8 mouse cellular contexts compared by ENCODE assay signal in the genomic region with DNA sequence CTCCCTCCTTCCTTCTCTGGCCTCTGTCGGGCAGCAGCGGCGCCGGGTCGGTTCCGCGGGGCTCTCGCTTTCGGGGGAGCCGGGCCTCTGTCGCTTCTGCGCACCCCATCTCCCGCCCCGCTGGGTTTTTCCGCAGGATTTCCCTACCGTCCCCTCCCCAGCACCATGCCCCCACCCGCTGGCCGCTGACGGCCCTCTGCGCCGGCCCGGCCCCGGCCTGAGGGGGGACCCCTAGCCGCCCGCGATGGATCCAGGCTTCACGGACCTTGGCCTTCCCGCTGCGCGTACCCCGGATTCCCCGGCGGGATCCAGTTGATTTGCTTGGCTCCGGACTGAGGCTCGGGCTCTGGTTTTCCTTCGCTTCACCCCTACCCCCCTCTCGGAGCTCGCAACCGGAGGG. TPM values are rescaled to one million over a fixed set of nuclear protein-coding genes. Genes with fewer than 3 reads are reported as not detected.
DNase-seq lines count a peak whose midpoint lies in the region; ATAC-seq and TF ChIP-seq lines count a peak whose summit lies in the region.
"Had no signal": no experiment of that assay in that cellular context is flagged by ENCODE, and none has a peak within 500 bp of the region (broad histone marks: within the 10 kb centered on the region; RNA-seq: fewer than 3 reads in every experiment).

No protein-coding gene starts in this region.

- 2% methylated on average over 37 of the region's 39 CpGs for whole genome bisulfite sequencing in lung, embryonic 15.5 days
- under 1% methylated on average over 32 of the region's 39 CpGs for WGBS in forebrain, embryonic 12.5 days
- WGBS in intestine, postnatal 0 days: under 1% methylated on average over 39 of the region's 39 CpGs
- WGBS in neural tube, embryonic 13.5 days: under 1% methylated on average over 39 of the region's 39 CpGs

- no peak overlapping the region for H3K27ac ChIP-seq in lung, embryonic 15.5 days
- peak overlapping the region; percentile 88 for H3K27ac ChIP-seq in forebrain, embryonic 12.5 days
- H3K27ac ChIP-seq in intestine, postnatal 0 days (ENCODE audit: low read depth, low read length): no peak overlapping the region
- H3K27ac ChIP-seq in neural tube, embryonic 13.5 days (replicated peaks): peak overlapping the region; percentile 97
- H3K27ac ChIP-seq: macrophage had no signal

- H3K4me3 ChIP-seq in lung, embryonic 15.5 days: peak overlapping the region; percentile 41
- peak overlapping the region; percentile 83 for H3K4me3 ChIP-seq in forebrain, embryonic 12.5 days (replicated peaks)
- peak overlapping the region; percentile 30 for H3K4me3 ChIP-seq in intestine, postnatal 0 days (ENCODE audit: low read depth, low read length)
- peak overlapping the region; percentile 90 for H3K4me3 ChIP-seq in neural tube, embryonic 13.5 days

- no peak overlapping the region; the same call in 1 of the 2 replicates for H3K9ac ChIP-seq in lung, embryonic 15.5 days
- H3K9ac ChIP-seq in forebrain, embryonic 12.5 days: peak overlapping the region; percentile 93
- no peak overlapping the region for H3K9ac ChIP-seq in intestine, postnatal 0 days (ENCODE audit: low read depth, low read length)
- H3K9ac ChIP-seq in neural tube, embryonic 13.5 days: peak overlapping the region; percentile 100

- H3K27me3 ChIP-seq in lung, embryonic 15.5 days: peaks cover 96% of the 10 kb centered on the region
- peaks cover 50% of the 10 kb centered on the region for H3K27me3 ChIP-seq in forebrain, embryonic 12.5 days
- peaks cover 87% of the 10 kb centered on the region for H3K27me3 ChIP-seq in intestine, postnatal 0 days (replicated peaks; ENCODE audit: control insufficient read depth, insufficient read depth, low read length)
- no peaks in the 10 kb centered on the region; the same call in 1 of the 2 replicates for H3K27me3 ChIP-seq in neural tube, embryonic 13.5 days

- DNase-seq in lung, adult 18-20 months: no peak
- no peak for DNase-seq in gastrocnemius, adult 8-10 months (ENCODE audit: low spot score in 2 of 2)
- no peak for DNase-seq in left cerebral cortex, postnatal 10 days (ENCODE audit: extremely low spot score in 1 of 2, low spot score in 2 of 2)

- H3K4me1 ChIP-seq in lung, embryonic 15.5 days: peaks cover 16% of the 10 kb centered on the region
- peaks cover 75% of the 10 kb centered on the region for H3K4me1 ChIP-seq in forebrain, embryonic 12.5 days
- H3K4me1 ChIP-seq in intestine, postnatal 0 days (replicated peaks; ENCODE audit: control insufficient read depth, insufficient read depth, low read length): 0 out of 2 replicates have a peak, but pooled peaks cover 9% of the 10 kb centered on the region
- H3K4me1 ChIP-seq in neural tube, embryonic 13.5 days (replicated peaks): peaks cover 75% of the 10 kb centered on the region

- no peak for ATAC-seq in lung, embryonic 15.5 days (ENCODE audit: borderline replicate concordance, extremely low read depth, low FRiP score, low TSS enrichment)
- ATAC-seq in forebrain, embryonic 12.5 days (ENCODE audit: low FRiP score): peak; percentile 27
- ATAC-seq in intestine, postnatal 0 days: no peak; the same call in 1 of the 2 replicates
- ATAC-seq in neural tube, embryonic 13.5 days (ENCODE audit: low read depth): peak; percentile 9

- peak overlapping the region; percentile 81 for H3K4me2 ChIP-seq in lung, embryonic 15.5 days
- H3K4me2 ChIP-seq in forebrain, embryonic 12.5 days: peak overlapping the region; percentile 97
- H3K4me2 ChIP-seq in intestine, postnatal 0 days (replicated peaks; ENCODE audit: low read depth): peak overlapping the region; percentile 57
- H3K4me2 ChIP-seq in neural tube, embryonic 13.5 days: peak overlapping the region; percentile 90

- intact Hi-C loops in left cerebral cortex, postnatal 10 days (cut with DNase I): no loop called here

- H3K36me3 ChIP-seq in lung, embryonic 15.5 days: no peaks in the 10 kb centered on the region
- no peaks in the 10 kb centered on the region for H3K36me3 ChIP-seq in forebrain, embryonic 12.5 days (replicated peaks)
- H3K36me3 ChIP-seq in intestine, postnatal 0 days (ENCODE audit: control insufficient read depth, insufficient read depth): no peaks in the 10 kb centered on the region
- H3K36me3 ChIP-seq in neural tube, embryonic 13.5 days: no peaks in the 10 kb centered on the region

- no peaks in the 10 kb centered on the region for H3K9me3 ChIP-seq in lung, embryonic 15.5 days
- H3K9me3 ChIP-seq in forebrain, embryonic 12.5 days: no peaks in the 10 kb centered on the region
- H3K9me3 ChIP-seq in intestine, postnatal 0 days (ENCODE audit: control insufficient read depth): no peaks in the 10 kb centered on the region
- no peaks in the 10 kb centered on the region for H3K9me3 ChIP-seq in neural tube, embryonic 13.5 days

- no peak for TF ChIP-seq CTCF in intestine, postnatal 0 days (IDR thresholded peaks at IDR 0.05; ENCODE audit: low read depth)

RNA-seq across cellular contexts. Expression of gene Slc22a12, which starts 45.0 kb away (rescaled TPM):
- 0.11 TPM in 1 of 2 replicates, not detected in the other for polyA plus RNA-seq in lung, embryonic 15.5 days (2015; fragmentation: Nextera tagmentation; extraction: Ambion mirVana)
- not detected in 2 replicates for polyA plus RNA-seq in forebrain, embryonic 12.5 days (2016; fragmentation: Nextera tagmentation; extraction: Ambion mirVana)
- not detected in 2 replicates for polyA plus RNA-seq in intestine, postnatal 0 days (2015; fragmentation: Nextera tagmentation; extraction: Ambion mirVana)
- polyA plus RNA-seq in neural tube, embryonic 13.5 days (2015; fragmentation: Nextera tagmentation; extraction: Ambion mirVana): not detected in 2 replicates
- not detected for total RNA-seq in gastrocnemius, adult 8-10 months (2022)
- total RNA-seq in left cerebral cortex, postnatal 10 days (2021): under 1 TPM; 0.28 to 0.51 TPM
- polyA plus RNA-seq: macrophage had no signal

Comparison
In these comparisons a context has a peak if more than half of its experiments do, and no peak if none do; other contexts are left out.
1. ATAC-seq: peak in forebrain, embryonic 12.5 days (single experiment) and neural tube, embryonic 13.5 days (single experiment); none in lung, embryonic 15.5 days (single experiment) and intestine, postnatal 0 days (single experiment).
2. H3K27ac ChIP-seq: peak in forebrain, embryonic 12.5 days (single experiment) and neural tube, embryonic 13.5 days (single experiment); none in lung, embryonic 15.5 days (single experiment) and intestine, postnatal 0 days (single experiment).
3. H3K4me3 ChIP-seq: peak in every context shown above with its lines; median percentile 90 in neural tube, embryonic 13.5 days; 83 in forebrain, embryonic 12.5 days; 41 in lung, embryonic 15.5 days; 30 in intestine, postnatal 0 days.
4. H3K9ac ChIP-seq: peak in forebrain, embryonic 12.5 days (single experiment) and neural tube, embryonic 13.5 days (single experiment); none in lung, embryonic 15.5 days (single experiment) and intestine, postnatal 0 days (single experiment).
5. Peak in every context shown above with its lines, with median percentiles within 50 percentile points of each other: H3K4me2 ChIP-seq.